Mouse (Mus musculus): ENCODE results near the gene Grip1. TPM values are rescaled to one million over a fixed set of nuclear protein-coding genes. Genes with fewer than 3 reads are reported as not detected.

Gene Grip1
- polyA plus RNA-seq, 1 experiment from 2014 or later, result 4.3 TPM

DNA sequence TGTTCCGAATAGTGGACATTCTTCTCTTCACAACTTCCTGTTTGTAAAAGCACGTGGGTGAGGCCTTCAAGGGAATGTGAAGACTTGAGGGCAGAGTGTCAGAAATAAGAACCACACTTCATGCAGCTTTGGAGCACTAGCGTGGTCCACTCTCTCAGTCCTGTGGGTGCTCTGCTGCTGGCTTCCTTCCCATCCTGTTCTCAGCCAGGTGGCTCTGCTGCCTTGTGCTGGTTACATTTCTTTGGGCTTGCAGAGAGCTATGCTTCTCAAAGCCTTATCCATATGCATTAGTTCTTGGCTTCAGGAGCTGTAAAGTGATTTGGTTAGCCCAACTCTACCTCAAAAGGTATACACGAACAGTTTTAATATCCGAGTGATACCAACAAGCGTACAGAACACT, 497.8 kb downstream of the Grip1 start:
- H3K4me3 ChIP-seq (ENCODE audit: low read depth, low read length), result no peak overlapping the region
- no peaks in the 10 kb centered on the region for H3K27me3 ChIP-seq (ENCODE audit: control insufficient read depth, insufficient read depth, low read length)

DNA sequence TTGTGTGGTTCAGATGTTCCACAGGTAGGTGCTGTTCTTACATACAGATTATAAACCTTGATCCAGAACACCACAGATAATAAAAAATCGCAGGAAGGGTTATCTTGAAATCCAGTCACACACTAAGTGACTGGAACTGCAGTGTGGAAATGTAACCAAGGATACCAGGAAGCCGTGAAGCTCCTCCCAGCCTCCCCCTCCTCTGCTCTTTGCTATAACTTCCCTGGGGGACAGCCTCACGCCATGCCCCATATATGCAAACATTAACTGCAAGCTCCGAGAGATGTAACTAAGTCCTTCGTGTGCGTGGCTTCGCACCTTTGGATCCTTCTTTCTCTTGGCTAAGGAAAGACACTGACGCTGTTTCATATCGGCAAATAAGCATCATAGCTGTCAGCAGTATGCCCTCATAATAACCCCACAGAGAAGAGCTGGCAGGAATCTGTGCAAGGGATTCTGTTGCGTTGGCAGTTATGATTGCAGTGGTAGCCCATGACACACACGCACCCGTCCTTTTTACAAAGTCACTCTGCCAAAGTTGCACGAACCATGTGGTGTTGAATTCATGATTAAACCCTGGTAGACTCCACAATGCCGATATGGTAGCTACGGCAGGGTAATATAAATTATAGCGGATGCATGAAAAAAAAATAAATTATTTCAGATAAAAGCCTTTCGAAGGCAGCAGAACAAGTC, 503.8 kb downstream of the Grip1 start:
- 80% methylated on average over 17 of the region's 17 CpGs for WGBS
- no peaks in the 10 kb centered on the region for H3K36me3 ChIP-seq (ENCODE audit: control insufficient read depth, insufficient read depth, low read length)
- no peak overlapping the region for H3K4me2 ChIP-seq (replicated peaks; ENCODE audit: low read depth, low read length)
- H3K9ac ChIP-seq (replicated peaks; ENCODE audit: low read depth, low read length), result no peak overlapping the region
- 0 out of 2 replicates have a peak, but pooled peaks cover 1% of the 10 kb centered on the region for H3K4me1 ChIP-seq (ENCODE audit: control insufficient read depth, insufficient read depth, low read length)
- H3K9me3 ChIP-seq (ENCODE audit: control insufficient read depth, low read depth, low read length), result no peaks in the 10 kb centered on the region
- H3K27ac ChIP-seq (ENCODE audit: low read length), result no peak overlapping the region
- ATAC-seq (ENCODE audit: insufficient number of reproducible peaks, insufficient read depth, low FRiP score, low read depth), result no peak
- no peaks in the 10 kb centered on the region for H3K27me3 ChIP-seq (ENCODE audit: control insufficient read depth, insufficient read depth, low read length)
- H3K4me3 ChIP-seq (ENCODE audit: low read depth, low read length), result no peak overlapping the region

More for the DNA sequence above, 497.8 kb downstream of the Grip1 start:
- Histone ChIP-seq H3K27ac (ENCODE audit: low read length) (no peak overlapping the region), H3K9me3 (ENCODE audit: control insufficient read depth, low read depth, low read length) (no peaks in the 10 kb centered on the region), H3K4me2 (replicated peaks; ENCODE audit: low read depth, low read length) (no peak overlapping the region), H3K4me1 (ENCODE audit: control insufficient read depth, insufficient read depth, low read length) (no peaks in the 10 kb centered on the region), H3K9ac (replicated peaks; ENCODE audit: low read depth, low read length) (no peak overlapping the region), H3K36me3 (ENCODE audit: control insufficient read depth, insufficient read depth, low read length) (no peaks in the 10 kb centered on the region)
- no peak for ATAC-seq (ENCODE audit: insufficient number of reproducible peaks, insufficient read depth, low FRiP score, low read depth)
- WGBS, result 75% methylated on average over 6 of the region's 6 CpGs

DNA sequence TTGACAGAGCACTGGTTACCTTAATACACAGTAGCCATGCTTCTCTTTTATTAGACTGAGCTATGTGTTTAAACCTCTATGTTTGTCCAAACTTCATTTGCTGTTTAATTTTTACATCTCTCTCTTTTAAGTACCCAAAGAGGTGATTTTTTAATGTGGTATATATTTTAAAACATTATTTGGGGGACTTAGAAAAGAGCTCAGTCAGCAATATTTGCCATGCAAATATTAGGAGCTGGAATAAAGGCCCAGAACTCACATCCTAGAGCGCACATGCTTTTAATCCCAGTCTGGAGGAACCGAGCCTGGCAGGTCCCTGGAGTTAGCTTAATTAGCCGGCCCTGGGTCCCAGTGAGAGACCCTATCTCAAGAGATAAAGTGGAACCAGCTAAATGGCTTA, 507.3 kb downstream of the Grip1 start:
- Histone ChIP-seq H3K4me3 (ENCODE audit: low read depth, low read length) (no peak overlapping the region), H3K27me3 (ENCODE audit: control insufficient read depth, insufficient read depth, low read length) (no peaks in the 10 kb centered on the region), H3K27ac (ENCODE audit: low read length) (no peak overlapping the region), H3K4me1 (ENCODE audit: control insufficient read depth, insufficient read depth, low read length) (0 out of 2 replicates have a peak, but pooled peaks cover 2% of the 10 kb centered on the region), H3K9me3 (ENCODE audit: control insufficient read depth, low read depth, low read length) (no peaks in the 10 kb centered on the region), H3K36me3 (ENCODE audit: control insufficient read depth, insufficient read depth, low read length) (no peaks in the 10 kb centered on the region), H3K4me2 (replicated peaks; ENCODE audit: low read depth, low read length) (no peak overlapping the region), H3K9ac (replicated peaks; ENCODE audit: low read depth, low read length) (no peak overlapping the region)
- WGBS, result 61% methylated on average over 3 of the region's 3 CpGs
- ATAC-seq (ENCODE audit: insufficient number of reproducible peaks, insufficient read depth, low FRiP score, low read depth), result no peak

DNA sequence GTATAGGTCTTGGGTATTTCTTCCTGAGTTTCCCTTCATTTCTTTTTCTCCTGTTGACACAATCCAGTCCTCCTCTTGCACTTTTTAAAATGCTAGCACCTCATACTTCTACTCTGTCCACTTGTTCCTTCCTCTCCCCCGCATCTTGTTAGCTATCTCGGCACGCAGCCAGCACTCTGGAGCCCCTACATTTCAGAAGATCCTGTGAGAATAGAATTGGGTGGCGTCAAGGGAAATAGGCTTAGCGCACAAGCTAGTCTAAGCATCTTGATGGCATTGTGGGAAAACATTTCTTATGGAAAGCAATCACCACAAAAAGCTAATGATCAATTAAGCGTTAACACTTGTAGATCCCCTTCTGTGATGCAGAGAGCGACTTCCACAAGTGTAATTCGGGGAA, 512.7 kb downstream of the Grip1 start:
- no peak for ATAC-seq (ENCODE audit: insufficient number of reproducible peaks, insufficient read depth, low FRiP score, low read depth)
- no peaks in the 10 kb centered on the region for H3K27me3 ChIP-seq (ENCODE audit: control insufficient read depth, insufficient read depth, low read length)
- no peak overlapping the region for H3K4me2 ChIP-seq (replicated peaks; ENCODE audit: low read depth, low read length)
- H3K9me3 ChIP-seq (ENCODE audit: control insufficient read depth, low read depth, low read length), result no peaks in the 10 kb centered on the region
- WGBS, result 72% methylated on average over 8 of the region's 8 CpGs
- H3K4me3 ChIP-seq (ENCODE audit: low read depth, low read length), result no peak overlapping the region
- no peak overlapping the region for H3K27ac ChIP-seq (ENCODE audit: low read length)
- H3K36me3 ChIP-seq (ENCODE audit: control insufficient read depth, insufficient read depth, low read length), result no peaks in the 10 kb centered on the region
- H3K9ac ChIP-seq (replicated peaks; ENCODE audit: low read depth, low read length), result no peak overlapping the region
- H3K4me1 ChIP-seq (ENCODE audit: control insufficient read depth, insufficient read depth, low read length), result 0 out of 2 replicates have a peak, but pooled peaks cover 2% of the 10 kb centered on the region

DNA sequence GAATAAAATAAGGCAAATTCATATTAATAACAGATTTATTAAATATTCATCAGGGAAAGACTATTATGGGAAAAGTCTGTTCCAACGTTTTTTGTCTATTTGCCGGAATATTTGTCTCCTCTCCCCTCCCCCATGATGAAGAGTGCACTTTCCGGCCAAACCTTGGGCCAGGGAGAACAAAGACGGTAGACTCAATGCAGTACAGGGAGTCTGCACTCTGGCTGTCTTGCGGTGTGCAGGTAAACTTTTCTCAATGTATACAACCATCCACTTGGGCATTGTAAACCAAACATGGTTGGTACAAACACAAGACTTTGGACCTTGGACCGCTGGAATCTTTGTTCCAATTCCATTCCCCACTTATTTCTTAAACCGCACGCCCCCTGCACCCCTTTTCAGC, 525.8 kb downstream of the Grip1 start:
- Histone ChIP-seq H3K4me3 (ENCODE audit: low read depth, low read length) (no peak overlapping the region), H3K9me3 (ENCODE audit: control insufficient read depth, low read depth, low read length) (no peaks in the 10 kb centered on the region), H3K27me3 (ENCODE audit: control insufficient read depth, insufficient read depth, low read length) (no peaks in the 10 kb centered on the region), H3K4me2 (replicated peaks; ENCODE audit: low read depth, low read length) (no peak overlapping the region; the same call in 1 of the 2 replicates), H3K4me1 (ENCODE audit: control insufficient read depth, insufficient read depth, low read length) (no peaks in the 10 kb centered on the region), H3K27ac (ENCODE audit: low read length) (no peak overlapping the region), H3K36me3 (ENCODE audit: control insufficient read depth, insufficient read depth, low read length) (no peaks in the 10 kb centered on the region), H3K9ac (replicated peaks; ENCODE audit: low read depth, low read length) (no peak overlapping the region)
- ATAC-seq (ENCODE audit: insufficient number of reproducible peaks, insufficient read depth, low FRiP score, low read depth), result no peak
- WGBS, result 57% methylated on average over 8 of the region's 8 CpGs

DNA sequence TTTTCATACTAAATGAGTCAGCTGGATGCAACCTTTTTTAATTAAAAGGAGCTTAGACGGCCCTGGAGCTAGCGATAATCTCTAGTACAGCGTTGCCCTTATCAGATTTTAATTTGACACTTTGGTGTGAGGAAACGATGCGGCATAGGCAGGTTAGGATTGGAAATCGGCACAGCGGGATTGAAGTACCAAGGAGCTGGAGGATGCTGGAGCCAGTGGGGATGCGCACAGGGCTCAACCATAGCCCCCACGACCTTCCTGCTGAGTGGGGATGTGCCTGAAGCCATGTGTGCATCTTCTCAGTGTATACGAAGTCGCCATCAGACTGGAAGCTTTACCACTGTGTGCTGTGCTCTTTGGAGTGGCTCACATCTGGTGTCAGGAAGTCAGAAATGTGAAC, 526.4 kb downstream of the Grip1 start:
- WGBS, result 57% methylated on average over 11 of the region's 11 CpGs
- Histone ChIP-seq H3K4me2 (replicated peaks; ENCODE audit: low read depth, low read length) (no peak overlapping the region), H3K27ac (ENCODE audit: low read length) (no peak overlapping the region)

DNA sequence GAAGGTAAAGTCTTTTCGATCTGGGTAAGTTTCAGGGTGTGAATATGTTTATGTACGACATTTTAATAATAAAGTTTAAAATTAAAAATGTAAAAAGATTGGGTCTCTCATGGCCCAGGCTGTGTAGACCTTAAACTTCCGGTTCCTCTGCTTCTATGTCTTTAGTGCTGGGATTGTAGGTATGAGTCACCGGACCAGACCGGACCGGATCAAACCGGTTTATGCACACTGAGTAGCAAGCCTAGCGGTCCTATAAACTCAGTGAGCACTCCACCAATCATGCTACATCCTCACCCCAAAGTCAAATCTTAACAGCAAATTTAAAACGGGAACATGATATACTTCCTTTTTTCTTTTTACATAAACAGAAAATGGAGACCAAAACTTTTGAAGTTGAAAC, 530.7 kb downstream of the Grip1 start:
- WGBS, result 85% methylated on average over 9 of the region's 9 CpGs
- H3K9ac ChIP-seq (replicated peaks; ENCODE audit: low read depth, low read length), result no peak overlapping the region
- H3K4me2 ChIP-seq (replicated peaks; ENCODE audit: low read depth, low read length), result no peak overlapping the region
- ATAC-seq (ENCODE audit: insufficient number of reproducible peaks, insufficient read depth, low FRiP score, low read depth), result no peak
- no peaks in the 10 kb centered on the region for H3K27me3 ChIP-seq (ENCODE audit: control insufficient read depth, insufficient read depth, low read length)
- no peaks in the 10 kb centered on the region for H3K9me3 ChIP-seq (ENCODE audit: control insufficient read depth, low read depth, low read length)
- H3K4me3 ChIP-seq (ENCODE audit: low read depth, low read length), result no peak overlapping the region
- H3K36me3 ChIP-seq (ENCODE audit: control insufficient read depth, insufficient read depth, low read length), result no peaks in the 10 kb centered on the region
- no peaks in the 10 kb centered on the region for H3K4me1 ChIP-seq (ENCODE audit: control insufficient read depth, insufficient read depth, low read length)
- H3K27ac ChIP-seq (ENCODE audit: low read length), result no peak overlapping the region

More for the DNA sequence above, 526.4 kb downstream of the Grip1 start:
- H3K4me3 ChIP-seq (ENCODE audit: low read depth, low read length), result no peak overlapping the region
- H3K9me3 ChIP-seq (ENCODE audit: control insufficient read depth, low read depth, low read length), result no peaks in the 10 kb centered on the region
- H3K27me3 ChIP-seq (ENCODE audit: control insufficient read depth, insufficient read depth, low read length), result no peaks in the 10 kb centered on the region
- ATAC-seq (ENCODE audit: insufficient number of reproducible peaks, insufficient read depth, low FRiP score, low read depth), result no peak
- no peaks in the 10 kb centered on the region for H3K4me1 ChIP-seq (ENCODE audit: control insufficient read depth, insufficient read depth, low read length)
- no peak overlapping the region for H3K9ac ChIP-seq (replicated peaks; ENCODE audit: low read depth, low read length)
- H3K36me3 ChIP-seq (ENCODE audit: control insufficient read depth, insufficient read depth, low read length), result no peaks in the 10 kb centered on the region

DNA sequence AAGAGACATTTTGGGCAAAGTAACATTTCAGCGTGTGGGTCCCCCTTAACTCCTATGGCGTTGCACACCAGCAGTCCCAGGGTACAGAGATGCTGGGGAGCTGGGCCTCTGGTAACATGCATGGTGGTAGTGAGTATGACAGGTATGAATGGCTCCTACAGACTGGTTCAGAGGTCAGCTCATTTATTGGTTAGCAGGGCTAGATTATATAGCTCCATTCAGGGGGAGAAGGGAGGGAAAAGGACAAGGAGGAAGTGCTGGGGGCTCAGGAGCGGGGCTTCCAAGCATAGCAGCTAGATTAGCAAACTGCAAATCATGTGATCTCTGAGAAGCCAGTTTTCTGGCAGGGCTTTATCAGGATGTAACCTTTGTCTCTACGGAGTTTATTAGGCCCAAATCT, 544.8 kb downstream of the Grip1 start:
- H3K9ac ChIP-seq (replicated peaks; ENCODE audit: low read depth, low read length), result no peak overlapping the region
- no peak for ATAC-seq (ENCODE audit: insufficient number of reproducible peaks, insufficient read depth, low FRiP score, low read depth)
- H3K4me3 ChIP-seq (ENCODE audit: low read depth, low read length), result no peak overlapping the region
- no peak overlapping the region for H3K27ac ChIP-seq (ENCODE audit: low read length)
- no peak overlapping the region for H3K4me2 ChIP-seq (replicated peaks; ENCODE audit: low read depth, low read length)
- H3K27me3 ChIP-seq (ENCODE audit: control insufficient read depth, insufficient read depth, low read length), result no peaks in the 10 kb centered on the region
- WGBS, result 76% methylated on average over 4 of the region's 4 CpGs
- H3K9me3 ChIP-seq (ENCODE audit: control insufficient read depth, low read depth, low read length), result no peaks in the 10 kb centered on the region
- H3K36me3 ChIP-seq (ENCODE audit: control insufficient read depth, insufficient read depth, low read length), result no peaks in the 10 kb centered on the region
- H3K4me1 ChIP-seq (ENCODE audit: control insufficient read depth, insufficient read depth, low read length), result no peaks in the 10 kb centered on the region

DNA sequence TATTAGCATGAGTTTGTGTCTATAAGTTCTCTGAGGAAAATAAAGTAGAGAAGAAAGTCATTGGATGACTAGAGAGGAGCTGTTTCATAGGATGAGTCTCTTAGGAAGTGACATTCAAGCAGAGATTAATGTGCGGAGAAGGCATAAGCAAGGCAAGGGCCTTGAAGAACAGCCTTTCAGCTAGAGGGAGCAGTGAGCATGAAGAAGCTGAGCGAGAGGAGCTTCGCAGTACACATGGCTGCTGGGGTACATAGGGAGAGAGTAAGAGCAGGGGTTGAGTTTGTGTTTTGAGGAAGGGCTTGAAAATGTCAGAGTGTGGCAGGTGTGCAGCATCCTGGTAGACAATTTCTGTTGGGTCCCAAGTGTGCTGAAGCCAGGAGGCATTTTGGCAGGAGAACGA, 548.5 kb downstream of the Grip1 start:
- no peak overlapping the region for H3K9ac ChIP-seq (replicated peaks; ENCODE audit: low read depth, low read length)
- H3K4me2 ChIP-seq (replicated peaks; ENCODE audit: low read depth, low read length), result no peak overlapping the region
- no peaks in the 10 kb centered on the region for H3K36me3 ChIP-seq (ENCODE audit: control insufficient read depth, insufficient read depth, low read length)
- no peak for ATAC-seq (ENCODE audit: insufficient number of reproducible peaks, insufficient read depth, low FRiP score, low read depth)
- H3K9me3 ChIP-seq (ENCODE audit: control insufficient read depth, low read depth, low read length), result no peaks in the 10 kb centered on the region
- H3K4me1 ChIP-seq (ENCODE audit: control insufficient read depth, insufficient read depth, low read length), result no peaks in the 10 kb centered on the region
- no peak overlapping the region for H3K27ac ChIP-seq (ENCODE audit: low read length)
- H3K4me3 ChIP-seq (ENCODE audit: low read depth, low read length), result no peak overlapping the region
- WGBS, result 72% methylated on average over 4 of the region's 4 CpGs
- no peaks in the 10 kb centered on the region for H3K27me3 ChIP-seq (ENCODE audit: control insufficient read depth, insufficient read depth, low read length)
